Mouse (Mus musculus): ENCODE measurements around the gene Rpgrip1l. TPM values are rescaled to one million over a fixed set of nuclear protein-coding genes. Genes with fewer than 3 reads are reported as not detected.

Gene Rpgrip1l
- polyA plus RNA-seq, 1 experiment from 2014 or later, result 8.7 TPM

DNA sequence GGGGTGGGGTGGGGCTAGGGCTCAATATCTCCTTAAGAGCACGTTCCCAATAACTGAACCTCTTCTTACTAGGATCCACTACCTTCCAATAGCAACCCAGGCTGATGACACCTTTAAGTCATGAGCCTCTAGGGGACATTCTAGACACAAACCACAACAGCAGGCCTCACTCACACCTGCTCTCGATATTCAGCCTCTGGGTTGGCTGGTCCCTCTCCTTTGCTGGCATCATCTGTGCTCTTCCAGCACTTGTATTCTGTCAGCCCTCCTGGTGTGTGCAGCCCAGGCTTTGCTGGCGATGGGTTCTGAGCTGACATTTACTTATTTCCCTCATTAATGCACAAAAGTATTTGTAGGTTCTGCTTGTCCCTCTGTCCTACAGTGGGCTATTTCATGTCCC, 98.8 kb downstream of the Rpgrip1l start:
- DNase-seq (ENCODE audit: low spot score) (no peak), ATAC-seq (replicated peaks; ENCODE audit: low FRiP score, low read depth) (no peak)
- WGBS, result 81% methylated on average over 3 of the region's 3 CpGs
- no peaks in the 10 kb centered on the region for H3K4me1 ChIP-seq (replicated peaks; ENCODE audit: insufficient read depth, low read length)
- no peaks in the 10 kb centered on the region for H3K27me3 ChIP-seq (ENCODE audit: insufficient read depth, low read length)
- H3K4me2 ChIP-seq (ENCODE audit: low read length), result no peak overlapping the region
- H3K4me3 ChIP-seq (replicated peaks; ENCODE audit: low read depth, low read length), result no peak overlapping the region
- no peaks in the 10 kb centered on the region for H3K9me3 ChIP-seq (replicated peaks; ENCODE audit: low read length)
- TF ChIP-seq CTCF (IDR thresholded peaks at IDR 0.05; ENCODE audit: low read depth), result no peak
- no peak overlapping the region for H3K27ac ChIP-seq
- no peaks in the 10 kb centered on the region for H3K36me3 ChIP-seq (ENCODE audit: insufficient read depth, low read length)
- H3K9ac ChIP-seq (ENCODE audit: low read depth, low read length), result no peak overlapping the region

DNA sequence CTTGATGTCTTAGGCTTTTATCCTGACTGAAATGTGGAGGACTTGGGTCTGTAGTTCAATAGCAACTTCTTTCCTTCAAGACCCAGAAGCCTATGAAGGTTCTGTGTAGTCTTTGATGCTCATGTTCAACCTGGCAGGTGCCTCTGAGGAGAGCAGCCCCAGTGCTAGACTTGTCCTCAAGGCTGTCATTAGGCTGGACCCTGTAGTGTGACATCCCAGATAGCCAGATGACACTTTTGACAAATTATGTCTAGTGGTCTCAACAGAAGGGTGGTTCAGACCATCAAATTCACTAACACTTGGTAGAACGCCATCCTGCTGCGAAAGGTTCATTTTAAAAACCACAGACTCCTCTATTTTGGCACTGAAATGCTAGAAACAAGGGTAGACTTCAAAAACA, 100.1 kb downstream of the Rpgrip1l start:
- ATAC-seq (replicated peaks; ENCODE audit: low FRiP score, low read depth), result no peak
- H3K4me3 ChIP-seq (replicated peaks; ENCODE audit: low read depth, low read length), result no peak overlapping the region
- no peaks in the 10 kb centered on the region for H3K27me3 ChIP-seq (ENCODE audit: insufficient read depth, low read length)
- no peaks in the 10 kb centered on the region for H3K36me3 ChIP-seq (ENCODE audit: insufficient read depth, low read length)
- 95% methylated on average over 2 of the region's 2 CpGs for WGBS
- no peak overlapping the region for H3K4me2 ChIP-seq (ENCODE audit: low read length)
- no peak overlapping the region for H3K9ac ChIP-seq (ENCODE audit: low read depth, low read length)
- H3K27ac ChIP-seq, result no peak overlapping the region
- H3K9me3 ChIP-seq (replicated peaks; ENCODE audit: low read length), result no peaks in the 10 kb centered on the region
- TF ChIP-seq CTCF (IDR thresholded peaks at IDR 0.05; ENCODE audit: low read depth), result no peak
- no peak for DNase-seq (ENCODE audit: low spot score)
- no peaks in the 10 kb centered on the region for H3K4me1 ChIP-seq (replicated peaks; ENCODE audit: insufficient read depth, low read length)

DNA sequence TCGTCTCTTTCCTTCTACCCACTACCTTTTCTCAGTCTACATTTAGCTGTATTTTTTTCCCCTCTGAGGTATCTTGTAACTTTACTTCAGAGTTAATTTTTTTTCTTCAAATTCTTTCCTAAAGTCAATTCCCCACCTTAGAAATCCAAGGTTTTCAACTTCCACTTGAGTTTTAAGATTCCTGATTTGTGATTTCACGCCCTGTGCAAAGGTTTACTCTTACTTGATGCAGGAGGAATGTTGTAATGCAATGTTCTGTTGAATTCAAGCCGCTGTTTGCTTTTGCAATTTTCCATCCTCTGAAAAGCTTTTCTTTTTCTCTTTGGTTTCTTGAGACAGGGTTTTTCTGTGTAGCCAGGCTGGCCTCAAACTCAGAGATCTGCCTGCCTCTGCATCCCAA, 103.4 kb downstream of the Rpgrip1l start:
- H3K4me3 ChIP-seq (replicated peaks; ENCODE audit: low read depth, low read length), result no peak overlapping the region
- TF ChIP-seq CTCF (IDR thresholded peaks at IDR 0.05; ENCODE audit: low read depth), result no peak
- DNase-seq (ENCODE audit: low spot score), result no peak
- H3K4me2 ChIP-seq (ENCODE audit: low read length), result no peak overlapping the region
- ATAC-seq (replicated peaks; ENCODE audit: low FRiP score, low read depth), result no peak
- no peaks in the 10 kb centered on the region for H3K27me3 ChIP-seq (ENCODE audit: insufficient read depth, low read length)
- H3K9ac ChIP-seq (ENCODE audit: low read depth, low read length), result no peak overlapping the region
- H3K4me1 ChIP-seq (replicated peaks; ENCODE audit: insufficient read depth, low read length), result no peaks in the 10 kb centered on the region
- H3K36me3 ChIP-seq (ENCODE audit: insufficient read depth, low read length), result no peaks in the 10 kb centered on the region
- H3K27ac ChIP-seq, result no peak overlapping the region
- WGBS, result 87% methylated on average over 3 of the region's 3 CpGs
- H3K9me3 ChIP-seq (replicated peaks; ENCODE audit: low read length), result no peaks in the 10 kb centered on the region

DNA sequence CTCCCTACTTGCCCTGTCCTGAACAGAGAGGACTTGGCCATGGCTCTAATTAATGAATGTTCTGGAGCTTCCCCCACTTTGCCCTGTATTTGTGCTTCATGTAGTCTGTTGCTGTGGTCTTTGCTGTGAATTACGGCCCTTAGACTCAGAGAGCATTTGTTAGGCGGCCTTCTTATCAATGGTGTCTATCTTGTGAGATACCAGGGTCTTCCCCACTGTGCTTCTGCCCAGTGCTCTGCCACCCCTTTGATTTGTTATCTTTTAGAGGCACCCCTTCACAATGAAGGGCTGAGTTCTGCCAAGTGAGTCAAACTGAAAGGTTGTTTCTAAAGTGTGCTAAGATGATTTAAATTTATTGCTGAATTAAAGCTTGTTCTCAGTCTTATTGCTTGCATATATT, 105.4 kb downstream of the Rpgrip1l start:
- Histone ChIP-seq H3K9me3 (replicated peaks; ENCODE audit: low read length) (no peaks in the 10 kb centered on the region), H3K36me3 (ENCODE audit: insufficient read depth, low read length) (no peaks in the 10 kb centered on the region), H3K9ac (ENCODE audit: low read depth, low read length) (no peak overlapping the region), H3K27ac (no peak overlapping the region), H3K27me3 (ENCODE audit: insufficient read depth, low read length) (no peaks in the 10 kb centered on the region), H3K4me1 (replicated peaks; ENCODE audit: insufficient read depth, low read length) (no peaks in the 10 kb centered on the region), H3K4me2 (ENCODE audit: low read length) (no peak overlapping the region), H3K4me3 (replicated peaks; ENCODE audit: low read depth, low read length) (no peak overlapping the region)
- WGBS, result 67% methylated on average over 2 of the region's 2 CpGs
- DNase-seq (ENCODE audit: low spot score) (no peak), ATAC-seq (replicated peaks; ENCODE audit: low FRiP score, low read depth) (no peak)
- no peak for TF ChIP-seq CTCF (IDR thresholded peaks at IDR 0.05; ENCODE audit: low read depth)

DNA sequence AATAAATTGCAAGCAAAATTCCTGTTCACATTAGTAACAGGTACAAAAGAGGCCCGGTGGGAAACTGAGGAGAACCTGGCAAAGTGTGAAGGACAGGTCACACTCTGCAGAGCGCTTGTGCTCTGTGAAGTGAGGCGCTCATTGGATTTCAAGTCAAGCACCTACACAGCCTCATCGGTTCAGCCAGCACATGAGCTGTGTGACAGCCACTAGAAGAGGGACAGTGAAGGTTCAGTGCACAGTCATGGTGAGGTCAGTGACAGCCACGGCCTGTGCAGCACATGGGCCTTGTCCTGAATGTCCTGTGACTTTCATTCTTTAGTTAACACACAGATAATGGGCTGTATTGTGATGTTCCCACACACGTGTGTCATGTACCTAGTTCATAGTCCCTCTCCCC, 107.2 kb downstream of the Rpgrip1l start:
- Histone ChIP-seq H3K4me2 (ENCODE audit: low read length) (no peak overlapping the region), H3K27ac (no peak overlapping the region), H3K27me3 (ENCODE audit: insufficient read depth, low read length) (no peaks in the 10 kb centered on the region), H3K4me1 (replicated peaks; ENCODE audit: insufficient read depth, low read length) (no peaks in the 10 kb centered on the region), H3K9ac (ENCODE audit: low read depth, low read length) (no peak overlapping the region), H3K36me3 (ENCODE audit: insufficient read depth, low read length) (no peaks in the 10 kb centered on the region), H3K9me3 (replicated peaks; ENCODE audit: low read length) (no peaks in the 10 kb centered on the region), H3K4me3 (replicated peaks; ENCODE audit: low read depth, low read length) (no peak overlapping the region)
- 48% methylated on average over 6 of the region's 6 CpGs for WGBS
- no peak for ATAC-seq (replicated peaks; ENCODE audit: low FRiP score, low read depth)
- TF ChIP-seq CTCF (IDR thresholded peaks at IDR 0.05; ENCODE audit: low read depth), result no peak
- no peak for DNase-seq (ENCODE audit: low spot score)

DNA sequence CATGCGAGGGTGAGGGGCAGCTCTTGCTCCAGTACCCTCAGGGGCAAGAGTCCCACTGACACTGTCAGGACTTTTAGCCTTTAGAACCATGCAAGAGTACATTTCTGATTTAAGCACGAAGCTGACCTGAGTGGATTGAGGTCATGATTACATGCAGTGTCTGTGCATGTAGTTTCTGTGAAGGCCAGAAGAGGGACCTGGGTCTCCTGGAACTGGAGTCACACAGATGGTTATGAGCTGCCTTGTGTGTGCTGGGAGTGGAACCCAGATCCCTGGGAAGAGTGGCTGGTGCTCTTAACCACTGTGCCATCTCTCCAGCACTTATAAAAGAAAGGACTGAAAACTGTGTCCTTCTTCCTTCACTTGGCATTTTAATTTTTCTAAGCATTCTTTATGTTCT, 111.9 kb downstream of the Rpgrip1l start:
- no peaks in the 10 kb centered on the region for H3K27me3 ChIP-seq (ENCODE audit: insufficient read depth, low read length)
- H3K4me3 ChIP-seq (replicated peaks; ENCODE audit: low read depth, low read length), result no peak overlapping the region
- no peaks in the 10 kb centered on the region for H3K36me3 ChIP-seq (ENCODE audit: insufficient read depth, low read length)
- DNase-seq (ENCODE audit: low spot score), result no peak
- no peak for TF ChIP-seq CTCF (IDR thresholded peaks at IDR 0.05; ENCODE audit: low read depth)
- H3K27ac ChIP-seq, result no peak overlapping the region
- H3K4me2 ChIP-seq (ENCODE audit: low read length), result no peak overlapping the region
- H3K9ac ChIP-seq (ENCODE audit: low read depth, low read length), result no peak overlapping the region
- H3K9me3 ChIP-seq (replicated peaks; ENCODE audit: low read length), result no peaks in the 10 kb centered on the region
- 65% methylated on average over 2 of the region's 2 CpGs for WGBS
- ATAC-seq (replicated peaks; ENCODE audit: low FRiP score, low read depth), result no peak
- H3K4me1 ChIP-seq (replicated peaks; ENCODE audit: insufficient read depth, low read length), result no peaks in the 10 kb centered on the region

DNA sequence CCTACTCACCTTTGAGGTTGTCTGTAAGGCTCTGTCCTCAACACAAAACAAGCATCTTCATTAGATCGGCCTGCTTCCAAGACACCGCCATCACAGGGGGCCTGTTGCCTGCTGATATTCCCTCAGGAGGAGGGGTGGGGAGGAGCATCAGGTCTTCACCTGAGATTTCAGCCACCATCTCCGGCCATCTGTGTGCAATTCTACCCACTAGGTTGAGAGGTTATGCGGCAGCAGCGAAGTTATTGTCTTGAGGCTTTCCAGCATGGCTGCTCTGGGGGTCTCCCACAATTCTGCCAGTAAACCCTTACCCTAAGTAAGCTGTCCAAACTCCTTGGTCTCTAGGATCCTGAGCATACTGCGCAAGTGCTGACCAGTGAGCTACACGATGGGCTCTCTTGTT, 113.2 kb downstream of the Rpgrip1l start, which contains the start of gene Aktip:
Aktip (minus strand) TSS at position 101 of the 400 bp plus-strand sequence.
- H3K9ac ChIP-seq (ENCODE audit: low read depth, low read length), result no peak within 1 kb of the TSS
- TF ChIP-seq CTCF (IDR thresholded peaks at IDR 0.05; ENCODE audit: low read depth), result no peak
- no peak within 1 kb of the TSS for H3K4me3 ChIP-seq (replicated peaks; ENCODE audit: low read depth, low read length)
- H3K4me2 ChIP-seq (ENCODE audit: low read length), result no peak within 1 kb of the TSS
- WGBS, result 94% methylated on average over 7 of the region's 7 CpGs
- no peaks in the 10 kb centered on the region for H3K9me3 ChIP-seq (replicated peaks; ENCODE audit: low read length)
- H3K36me3 ChIP-seq (ENCODE audit: insufficient read depth, low read length), result no peaks in the 10 kb centered on the region
- no peaks in the 10 kb centered on the region for H3K4me1 ChIP-seq (replicated peaks; ENCODE audit: insufficient read depth, low read length)
- no peak within 1 kb of the TSS for H3K27ac ChIP-seq
- ATAC-seq (replicated peaks; ENCODE audit: low FRiP score, low read depth) (no peak), DNase-seq (ENCODE audit: low spot score) (no peak)
- no peaks in the 10 kb centered on the region for H3K27me3 ChIP-seq (ENCODE audit: insufficient read depth, low read length)
